Mouse (Mus musculus) CH12.LX (cell line): ENCODE results near the gene Gm12800. TPM values are rescaled to one million over a fixed set of nuclear protein-coding genes. Genes with fewer than 3 reads are reported as not detected.

Experiments used
- DNase-seq: peaks from one replicate; pipeline ENCODE4 v3.0.0-alpha.2; 2013; ENCODE audit errors: extremely low read depth
- H3K27ac ChIP-seq: 2 replicates; pipeline ENCODE4 v1.5.1; 2012; ENCODE audit warnings: low read depth, mild to moderate bottlenecking, control low read depth, moderate library complexity; ENCODE audit not compliant: insufficient read depth
- H3K27me3 ChIP-seq: replicated peaks from 2 replicates; pipeline ENCODE3; 2012; ENCODE audit warnings: inconsistent platforms
- H3K36me3 ChIP-seq, 2 experiments: replicated peaks in 1 of 2; 2 replicates each; pipeline versions ENCODE3 to v1.6.1; 2012; ENCODE audit warnings: inconsistent platforms in 1 of 2, low read length in 1 of 2, mild to moderate bottlenecking in 1 of 2, mixed read lengths in 1 of 2, moderate library complexity in 1 of 2; ENCODE audit not compliant: control insufficient read depth in 1 of 2, insufficient read depth in 1 of 2
- H3K4me1 ChIP-seq, 2 experiments: 2 replicates each; pipeline ENCODE4 v1.6.1; 2012; ENCODE audit warnings: inconsistent platforms in 1 of 2, moderate library complexity in 1 of 2; ENCODE audit not compliant: insufficient read depth in 2 of 2, control insufficient read depth in 1 of 2
- H3K4me2 ChIP-seq: 2 replicates; pipeline ENCODE4 v1.6.1; 2012; ENCODE audit warnings: low read depth, mild to moderate bottlenecking, control low read depth; ENCODE audit not compliant: poor library complexity, insufficient read depth, severe bottlenecking
- H3K4me3 ChIP-seq, 3 experiments: fragments of 150-350 bp in 1 of 3; sonication (generic) in 1 of 3; replicated peaks in 1 of 3; 2 replicates each; pipeline versions ENCODE3 to v1.5.1; 2011 to 2012; ENCODE audit warnings: low read depth in 2 of 3, low read length in 2 of 3, mild to moderate bottlenecking in 2 of 3, moderate library complexity in 2 of 3, control low read depth in 1 of 3, improper control_type of control experiment in 1 of 3, inconsistent platforms in 1 of 3, mixed read lengths in 1 of 3; ENCODE audit not compliant: poor library complexity in 1 of 3
- H3K79me2 ChIP-seq: replicated peaks from 2 replicates; pipeline ENCODE4 v1.6.1; 2012; ENCODE audit warnings: mild to moderate bottlenecking, moderate library complexity; ENCODE audit not compliant: control insufficient read depth, poor library complexity, insufficient read depth, severe bottlenecking; ENCODE audit errors: extremely low read depth
- H3K9ac ChIP-seq: 2 replicates; pipeline ENCODE4 v1.6.1; 2012; ENCODE audit warnings: low read depth, mild to moderate bottlenecking, control low read depth, moderate library complexity; ENCODE audit not compliant: insufficient read depth
- H3K9me3 ChIP-seq: replicated peaks from 2 replicates; pipeline ENCODE3; 2012; ENCODE audit warnings: low read length, inconsistent platforms, mixed read lengths
- CHD2 ChIP-seq: IDR thresholded peaks from 2 replicates; pipeline ENCODE4 v1.6.1; 2011; ENCODE audit warnings: low read length, improper control_type of control experiment
- ELF1 ChIP-seq: IDR thresholded peaks from 2 replicates; pipeline ENCODE4 v1.6.1; 2014; ENCODE audit warnings: low read depth, mild to moderate bottlenecking, inconsistent platforms, low read length, improper control_type of control experiment
- GABPA ChIP-seq: IDR thresholded peaks from 2 replicates; pipeline ENCODE4 v1.6.1; 2012; ENCODE audit warnings: low read depth, low read length, improper control_type of control experiment, inconsistent platforms; ENCODE audit not compliant: insufficient replicate concordance
- HCFC1 ChIP-seq: IDR thresholded peaks from 2 replicates; pipeline ENCODE4 v1.6.1; 2012; ENCODE audit warnings: low read depth, mild to moderate bottlenecking, inconsistent platforms, low read length, improper control_type of control experiment
- JUN ChIP-seq: IDR thresholded peaks from 2 replicates; pipeline ENCODE4 v1.6.1; 2011; ENCODE audit warnings: low read depth, mild to moderate bottlenecking, low read length, improper control_type of control experiment, moderate library complexity; ENCODE audit not compliant: insufficient read depth
- KAT2A ChIP-seq: IDR thresholded peaks from 2 replicates; pipeline ENCODE4 v1.6.1; 2012; ENCODE audit warnings: low read length, improper control_type of control experiment, inconsistent platforms; ENCODE audit not compliant: insufficient replicate concordance
- MAFK ChIP-seq: IDR thresholded peaks from 2 replicates; pipeline ENCODE4 v1.6.1; 2011; ENCODE audit warnings: low read length, improper control_type of control experiment; ENCODE audit not compliant: insufficient replicate concordance
- MAX ChIP-seq: IDR thresholded peaks from 2 replicates; pipeline ENCODE4 v1.6.1; 2011; ENCODE audit warnings: low read length, improper control_type of control experiment
- NRF1 ChIP-seq: IDR thresholded peaks from 2 replicates; pipeline ENCODE4 v1.6.1; 2014; ENCODE audit warnings: low read depth, mild to moderate bottlenecking, inconsistent platforms, low read length, improper control_type of control experiment, moderate library complexity
- PAX5 ChIP-seq: IDR thresholded peaks from 2 replicates; pipeline ENCODE4 v1.6.1; 2012; ENCODE audit warnings: low read length, inconsistent platforms, mixed read lengths
- POLR2A ChIP-seq: IDR thresholded peaks from 2 replicates; pipeline ENCODE4 v1.6.1; 2011; ENCODE audit warnings: low read depth, mild to moderate bottlenecking, improper control_type of control experiment, low read length
- POLR2AphosphoS2 ChIP-seq: IDR thresholded peaks from 2 replicates; pipeline ENCODE4 v1.6.1; 2011; ENCODE audit warnings: low read depth, low read length, improper control_type of control experiment
- TBP ChIP-seq: conservative IDR thresholded peaks from 2 replicates; pipeline ENCODE4 v1.6.1; 2011; ENCODE audit warnings: low read depth, low read length, improper control_type of control experiment
- USF2 ChIP-seq: conservative IDR thresholded peaks from 2 replicates; pipeline ENCODE4 v1.6.1; 2011; ENCODE audit warnings: low read depth, low read length, improper control_type of control experiment
- ZKSCAN1 ChIP-seq: IDR thresholded peaks from 2 replicates; pipeline ENCODE4 v1.6.1; 2012; ENCODE audit warnings: low read depth, inconsistent platforms, low read length, improper control_type of control experiment, borderline replicate concordance
- ZNF384 ChIP-seq: IDR thresholded peaks from 2 replicates; pipeline ENCODE4 v1.6.1; 2012; ENCODE audit warnings: low read depth, low read length, improper control_type of control experiment, inconsistent platforms
- dilution Hi-C: fragments of 300-500 bp; cut with MboI; formaldehyde crosslinking; loops from 2 replicates; pipeline ENCODE4 v1.14.3; 2020; ENCODE audit warnings: low sequenced_read_pairs; ENCODE audit not compliant: extremely low pct_unique_long_range_greater_than_20kb, extremely low pct_ligation_motif_present
- in situ Hi-C: fragments of 300-500 bp; cut with MboI; formaldehyde crosslinking; loops from 3 replicates; pipeline ENCODE4 v1.14.3; 2019; ENCODE audit warnings: low sequenced_read_pairs, low pct_ligation_motif_present, low pct_unique_long_range_greater_than_20kb, mixed read lengths
- polyA plus RNA-seq: library from polyadenylated mRNA; unstranded; fragments of >175 nt; gene quantifications from 2 replicates; pipeline ENCODE4 v1.2.1, GENCODE M21; 2012; ENCODE audit warnings: low read depth; ENCODE audit not compliant: insufficient read length
- total RNA-seq, 2 experiments: library from RNA; depleted of rRNA; stranded (reverse); fragments of 300-350 nt in 1 of 2; fragments of >200 nt in 1 of 2; gene quantifications; 2 replicates each; pipeline ENCODE4 v1.2.3; 2012 to 2014

The Gm12800 gene
- total and polyA plus RNA-seq, 3 experiments, result not detected

DNA sequence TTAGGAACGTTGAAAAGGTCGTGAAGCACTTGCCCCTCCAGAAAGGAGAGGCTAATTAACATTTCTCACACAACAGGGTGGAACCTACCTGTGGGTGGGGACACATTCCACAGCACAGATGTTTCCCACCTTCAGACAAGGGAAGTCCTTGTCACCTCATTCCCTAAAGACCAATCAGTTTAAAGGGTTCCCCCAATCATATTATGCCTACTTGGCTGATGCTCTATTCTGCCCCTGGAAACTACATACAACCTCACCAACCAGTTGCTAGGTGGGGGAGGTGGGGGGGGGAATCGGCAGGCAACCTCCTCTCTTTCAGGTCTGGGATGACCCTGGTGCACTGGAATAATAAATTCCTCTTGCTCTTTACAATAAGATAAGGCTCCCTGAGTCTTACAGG, 25.3 kb upstream of the Gm12800 start:
- no peak overlapping the region for H3K9ac ChIP-seq
- no peak overlapping the region for H3K4me2 ChIP-seq
- no peaks in the 10 kb centered on the region for H3K27me3 ChIP-seq
- H3K36me3 ChIP-seq, result no peaks in the 10 kb centered on the region
- TF ChIP-seq MAFK (no peak), KAT2A (no peak), MAX (no peak), ZKSCAN1 (no peak), NRF1 (no peak), GABPA (no peak), CHD2 (no peak), ZNF384 (no peak), JUN (no peak), TBP (no peak), USF2 (no peak)
- no peak for DNase-seq
- H3K27ac ChIP-seq, result no peak overlapping the region
- peaks cover under 1% of the 10 kb centered on the region for H3K9me3 ChIP-seq
- no peaks in the 10 kb centered on the region for H3K4me1 ChIP-seq
- H3K4me3 ChIP-seq, result no peak overlapping the region
- dilution Hi-C loops (no loop called here), in situ Hi-C loops (no loop called here)
- H3K79me2 ChIP-seq, result no peaks in the 10 kb centered on the region

- no peak overlapping the region for H3K4me3 ChIP-seq
- in situ Hi-C loops, result no loop called here
Measured at GRCm38 (mm10) chr4:101889377-101889776, 19.5 kb upstream of the Gm12800 start.

More at GRCm38 (mm10) chr4:101889377-101889776, 19.5 kb upstream of the Gm12800 start:
- dilution Hi-C loops, result no loop called here
- no peaks in the 10 kb centered on the region for H3K27me3 ChIP-seq
- H3K36me3 ChIP-seq, result no peaks in the 10 kb centered on the region
- no peak for TF ChIP-seq ZKSCAN1
- TF ChIP-seq HCFC1, result no peak
- no peak for TF ChIP-seq ELF1
- TF ChIP-seq POLR2A, result no peak
- TF ChIP-seq TBP, result no peak
- TF ChIP-seq JUN, result no peak
- no peak for TF ChIP-seq PAX5
- no peak for TF ChIP-seq POLR2AphosphoS2
- H3K4me2 ChIP-seq, result no peak overlapping the region
- H3K4me1 ChIP-seq, result no peaks in the 10 kb centered on the region
- H3K27ac ChIP-seq, result no peak overlapping the region
- no peaks in the 10 kb centered on the region for H3K79me2 ChIP-seq
- H3K9ac ChIP-seq, result no peak overlapping the region
- H3K9me3 ChIP-seq, result peaks cover 2% of the 10 kb centered on the region
- DNase-seq, result no peak
